Mouse (Mus musculus): ENCODE data around the gene Prkag1.

The Prkag1 gene

GRCm38 (mm10) chr15:98771813-98772425, 59.4 kb downstream of the Prkag1 start:
- no peak for DNase-seq (ENCODE audit: low spot score)

GRCm38 (mm10) chr15:98768259-98768658, 63.1 kb downstream of the Prkag1 start:
- no peak for DNase-seq (ENCODE audit: low spot score)

- no peak for DNase-seq (ENCODE audit: low spot score)
Observed at GRCm38 (mm10) chr15:98765929-98766328, 65.4 kb downstream of the Prkag1 start.
